Mouse (Mus musculus) myocyte (in vitro differentiated cells): Measurements from ENCODE around the gene Plekhg2.

Source experiments
- E2F4 ChIP-seq: IDR thresholded peaks from one replicate; pipeline ENCODE4 v1.6.1; 2011; ENCODE audit warnings: mild to moderate bottlenecking, control low read depth, moderate library complexity; ENCODE audit not compliant: insufficient read depth
- MAX ChIP-seq: IDR thresholded peaks from one replicate; pipeline ENCODE4 v1.6.1; 2011; ENCODE audit warnings: low read depth, mild to moderate bottlenecking, control low read depth
- MYOG ChIP-seq, 3 experiments: IDR thresholded peaks; one replicate each; pipeline ENCODE4 v1.6.1; 2011; ENCODE audit warnings: control low read depth in 2 of 3, low read depth in 2 of 3, mild to moderate bottlenecking in 2 of 3; ENCODE audit not compliant: insufficient read length in 2 of 3, control insufficient read depth in 1 of 3, insufficient read depth in 1 of 3
- POLR2A ChIP-seq: IDR thresholded peaks from one replicate; pipeline ENCODE4 v1.6.1; 2011; ENCODE audit warnings: low read depth, mild to moderate bottlenecking, control low read depth, moderate library complexity; ENCODE audit not compliant: insufficient read length
- POLR2AphosphoS2 ChIP-seq: IDR thresholded peaks from one replicate; pipeline ENCODE4 v1.6.1; 2011; ENCODE audit warnings: low read depth, control low read depth; ENCODE audit not compliant: insufficient read length
- TCF12 ChIP-seq: IDR thresholded peaks from one replicate; pipeline ENCODE4 v1.6.1; 2011; ENCODE audit warnings: mild to moderate bottlenecking, control low read depth; ENCODE audit not compliant: poor library complexity, insufficient read depth, severe bottlenecking
- TCF3 ChIP-seq: IDR thresholded peaks from one replicate; pipeline ENCODE4 v1.6.1; 2011; ENCODE audit warnings: low read depth, control low read depth; ENCODE audit not compliant: insufficient read length
- USF1 ChIP-seq: IDR thresholded peaks from one replicate; pipeline ENCODE4 v1.6.1; 2011; ENCODE audit warnings: low read depth, mild to moderate bottlenecking, control low read depth, moderate library complexity

DNA sequence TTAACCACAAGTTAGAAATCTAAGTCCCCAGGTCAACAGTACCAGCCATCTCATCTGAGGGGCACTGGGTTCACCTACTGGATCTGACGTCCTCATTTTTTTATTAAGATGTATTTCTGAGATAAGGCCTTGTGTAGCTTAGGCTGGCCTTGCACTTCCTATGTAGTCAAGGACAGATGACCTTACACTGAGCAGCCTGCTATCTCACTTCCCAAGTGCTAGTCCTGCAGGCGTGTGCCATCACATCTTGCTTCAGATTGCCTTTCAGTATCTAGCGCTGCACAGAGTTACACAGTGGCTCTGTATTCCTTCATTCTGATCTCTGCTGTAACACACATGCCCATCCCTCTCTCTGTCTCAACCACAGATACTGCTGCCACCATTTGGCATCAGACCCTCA is 54.4 kb downstream of the Plekhg2 start:
- no peak for TF ChIP-seq POLR2A
- TF ChIP-seq POLR2AphosphoS2: no peak
- TF ChIP-seq MYOG (IDR thresholded peaks at IDR 0.05; ENCODE audit: control insufficient read depth in 1 of 3, insufficient read depth in 1 of 3, insufficient read length in 2 of 3, low read depth in 2 of 3): no peak
- no peak for TF ChIP-seq USF1
- TF ChIP-seq MAX: no peak
- no peak for TF ChIP-seq TCF12
- no peak for TF ChIP-seq E2F4
- no peak for TF ChIP-seq TCF3
